Mouse (Mus musculus) urinary bladder, adult 2 months (tissue): Measurements from ENCODE around the gene Slc20a1. TPM values are rescaled to one million over a fixed set of nuclear protein-coding genes. Genes with fewer than 3 reads are reported as not detected.

Experiments used
- DNase-seq: peaks from one replicate; pipeline ENCODE4 v3.0.0; 2022; ENCODE audit warnings: low spot score
- polyA plus RNA-seq: library from polyadenylated mRNA; depleted of rRNA; stranded (reverse); fragments of >200 nt; gene quantifications from 2 replicates; pipeline ENCODE4 v1.2.3, GENCODE M21; 2012; rRNA removed

Gene Slc20a1
- polyA plus RNA-seq, 1 experiment, result 26.0 TPM

DNA sequence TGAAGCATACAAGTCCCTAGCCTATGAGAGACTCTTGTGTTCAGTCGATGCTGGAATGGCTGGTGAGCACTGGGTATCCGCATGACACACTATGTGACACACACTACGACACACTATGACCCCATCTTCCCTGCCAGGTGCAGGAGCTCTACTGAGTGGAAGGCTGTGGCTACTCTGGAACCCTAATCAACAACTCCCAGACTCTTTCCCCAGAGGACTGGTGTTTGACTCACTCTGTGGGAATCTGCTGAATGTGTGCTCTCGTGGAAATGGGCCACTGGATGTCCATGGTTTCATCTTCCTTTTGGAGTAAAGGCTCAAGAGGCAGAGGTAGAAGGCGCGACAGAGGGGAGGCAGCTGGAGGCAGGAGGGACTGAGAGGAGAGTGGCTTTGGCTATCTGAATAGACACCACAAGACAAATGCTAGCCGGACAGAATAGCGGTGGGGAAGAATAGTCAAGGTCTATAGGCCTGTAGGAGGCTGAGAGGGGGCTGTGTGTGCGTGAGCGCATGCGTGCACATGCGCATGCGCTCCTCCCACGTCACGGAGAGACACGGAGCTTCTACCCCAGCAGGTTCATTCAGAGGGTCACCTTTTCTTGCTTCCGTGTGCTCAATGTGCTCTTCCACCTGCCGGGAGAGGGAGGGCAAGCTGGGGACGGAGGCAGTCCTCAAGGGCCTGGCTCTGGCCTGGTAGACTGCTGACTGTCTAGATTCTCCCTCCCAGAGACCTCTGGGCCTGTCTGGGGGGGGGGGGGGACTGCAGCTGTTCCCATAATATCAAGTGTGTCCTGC is 54.5 kb downstream of the Slc20a1 start:
- DNase-seq, result no peak

- DNase-seq, result no peak
These were observed 55.0 kb downstream of the Slc20a1 start for GRCm38 (mm10) chr2:129253631-129253970.

GRCm38 (mm10) chr2:129254076-129254475 is 55.5 kb downstream of the Slc20a1 start:
- no peak for DNase-seq

- no peak for DNase-seq
These were observed 57.4 kb downstream of the Slc20a1 start for GRCm38 (mm10) chr2:129256006-129256405.

DNA sequence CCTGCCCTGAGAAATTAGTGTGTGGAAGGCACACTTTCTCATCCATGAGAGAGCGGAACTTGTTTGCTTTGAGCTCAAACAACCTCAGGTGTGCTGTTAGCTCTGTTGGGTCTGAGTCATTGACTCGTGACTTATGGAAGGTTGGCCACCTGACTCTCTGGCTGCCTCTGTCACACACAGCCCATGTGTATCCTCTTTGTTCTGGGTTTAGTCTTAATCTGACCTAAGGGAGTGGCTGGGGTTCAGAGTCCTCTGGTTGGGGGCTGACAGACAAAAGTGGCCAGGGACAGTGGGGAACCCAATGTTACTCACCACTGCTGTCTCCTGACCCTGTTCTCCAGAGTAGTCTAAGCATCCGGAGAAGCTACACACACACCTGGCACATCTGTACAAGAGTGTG is 59.5 kb downstream of the Slc20a1 start:
- no peak for DNase-seq

GRCm38 (mm10) chr2:129258475-129259211 is 60.1 kb downstream of the Slc20a1 start:
- no peak for DNase-seq

DNA sequence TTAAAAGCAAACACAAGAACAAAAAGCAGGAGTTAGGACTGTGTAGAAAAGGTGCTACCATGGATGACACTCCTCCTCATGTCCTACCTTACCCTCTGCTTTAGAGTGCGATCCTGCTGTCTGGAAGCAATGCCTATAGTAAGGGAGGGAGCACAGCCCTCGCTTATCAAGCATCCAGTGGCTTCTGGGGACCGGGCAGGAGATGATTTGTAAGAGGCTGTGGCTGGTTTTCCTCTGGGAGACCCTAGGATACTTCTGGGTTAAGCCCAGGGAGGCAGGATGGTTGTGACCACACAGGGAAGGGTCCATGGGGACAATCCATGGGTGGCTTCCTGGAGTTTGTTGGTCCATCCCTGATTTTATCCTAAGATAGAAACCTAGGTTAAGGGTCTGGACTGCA is 62.1 kb downstream of the Slc20a1 start:
- no peak for DNase-seq

Other genes starting within 250 kb of the Slc20a1 start
- gene Zc3h6, start 231.4 kb upstream of the Slc20a1 start, polyA plus RNA-seq, result 2.4 and 4.6 TPM in 2 replicates
- gene Gm10762, start 231.0 kb upstream of the Slc20a1 start, polyA plus RNA-seq, result 3.8 and 4.0 TPM in 2 replicates
- gene Vinac1, start 150.6 kb upstream of the Slc20a1 start, polyA plus RNA-seq, result 0.13 and 0.17 TPM in 2 replicates
- 10.1 and 12.0 TPM in 2 replicates for gene Ttl, start 132.8 kb upstream of the Slc20a1 start, polyA plus RNA-seq
- 18.3 and 19.1 TPM in 2 replicates for gene Polr1b, start 97.8 kb upstream of the Slc20a1 start, polyA plus RNA-seq
- gene Chchd5, start 69.1 kb upstream of the Slc20a1 start, polyA plus RNA-seq, result 19.4 and 19.5 TPM in 2 replicates
- 0.52 and 1.4 TPM in 2 replicates for gene Ckap2l, start 98.4 kb downstream of the Slc20a1 start, polyA plus RNA-seq
- gene Il1a, start 111.2 kb downstream of the Slc20a1 start, polyA plus RNA-seq, result not detected in 2 replicates
- gene Il1b, start 172.4 kb downstream of the Slc20a1 start, polyA plus RNA-seq, result 0.28 and 0.49 TPM in 2 replicates